Mouse (Mus musculus) cerebellum, postnatal 36 days (tissue): ENCODE measurements around the gene Ush1g.
A peak's percentile ranks its signal among the peaks of the same experiment; 100 is the strongest.

Source experiments
- DNase-seq, 2 experiments: peaks; one replicate each; pipeline ENCODE4 v3.0.0; 2021 to 2022; ENCODE audit warnings: mixed read lengths in 2 of 2

Gene Ush1g

GRCm38 (mm10) chr11:115321906-115322693, at the start of gene Ush1g:
TSS of gene Ush1g (minus strand) at chr11:115322041.
- DNase-seq, result peak; percentile 65 to 71

GRCm38 (mm10) chr11:115371354-115371753, 49.5 kb upstream of the Ush1g start:
- no peak for DNase-seq

GRCm38 (mm10) chr11:115370368-115370767, 48.5 kb upstream of the Ush1g start:
- no peak for DNase-seq

- peak; percentile 86 to 92 for DNase-seq
Measured at GRCm38 (mm10) chr11:115367395-115367944, 45.6 kb upstream of the Ush1g start, which contains the start of gene Hid1. TSS of gene Hid1 (minus strand) at chr11:115367756.

GRCm38 (mm10) chr11:115366706-115367394, 45.0 kb upstream of the Ush1g start:
- DNase-seq, result peak; percentile 57 to 60

GRCm38 (mm10) chr11:115366039-115366705, 44.3 kb upstream of the Ush1g start:
- peak; percentile 43 to 44 for DNase-seq

- DNase-seq, result peak in 1 of 2 experiments; percentile 37
Measured at GRCm38 (mm10) chr11:115364136-115364535, 42.3 kb upstream of the Ush1g start.

GRCm38 (mm10) chr11:115359726-115360125, 37.9 kb upstream of the Ush1g start:
- DNase-seq, result no peak

GRCm38 (mm10) chr11:115359293-115359692, 37.5 kb upstream of the Ush1g start:
- no peak for DNase-seq

GRCm38 (mm10) chr11:115358468-115358867, 36.6 kb upstream of the Ush1g start:
- peak; percentile 84 to 88 for DNase-seq

- peak; percentile 75 for DNase-seq
Measured at GRCm38 (mm10) chr11:115354183-115354582, 32.3 kb upstream of the Ush1g start.

- no peak for DNase-seq
Measured at GRCm38 (mm10) chr11:115353375-115353774, 31.5 kb upstream of the Ush1g start.

- DNase-seq, result no peak
Measured at GRCm38 (mm10) chr11:115349976-115350375, 28.1 kb upstream of the Ush1g start.

- no peak for DNase-seq
Measured at GRCm38 (mm10) chr11:115348681-115349248, 26.9 kb upstream of the Ush1g start.

- no peak for DNase-seq
Measured at GRCm38 (mm10) chr11:115345515-115345914, 23.7 kb upstream of the Ush1g start.

GRCm38 (mm10) chr11:115344967-115345366, 23.1 kb upstream of the Ush1g start:
- no peak for DNase-seq

GRCm38 (mm10) chr11:115341866-115342265, 20.0 kb upstream of the Ush1g start:
- DNase-seq, result no peak

- no peak for DNase-seq
Measured at GRCm38 (mm10) chr11:115341246-115341645, 19.4 kb upstream of the Ush1g start.

GRCm38 (mm10) chr11:115337826-115338225, 16.0 kb upstream of the Ush1g start:
- DNase-seq, result no peak

GRCm38 (mm10) chr11:115337350-115337749, 15.5 kb upstream of the Ush1g start:
- DNase-seq, result no peak

GRCm38 (mm10) chr11:115336115-115336514, 14.3 kb upstream of the Ush1g start:
- no peak for DNase-seq

GRCm38 (mm10) chr11:115335223-115335622, 13.4 kb upstream of the Ush1g start:
- no peak for DNase-seq

- DNase-seq, result no peak
Measured at GRCm38 (mm10) chr11:115334531-115334930, 12.7 kb upstream of the Ush1g start, which contains the start of gene Otop3. TSS of gene Otop3 (plus strand) at chr11:115334731.
